Mouse (Mus musculus) monocyte, adult 5-6 weeks (primary cell): ENCODE data around the gene Plekho2. TPM values are rescaled to one million over a fixed set of nuclear protein-coding genes. Genes with fewer than 3 reads are reported as not detected.

Experiments
- ATAC-seq: fragments of 153-309, 156-312 bp; replicated peaks from 2 replicates; pipeline ENCODE4 v1.8.0; 2017; ENCODE audit warnings: mild to moderate bottlenecking; ENCODE audit not compliant: low TSS enrichment, insufficient number of reproducible peaks, severe bottlenecking, poor library complexity, low FRiP score
- total RNA-seq: library from RNA; stranded (forward); fragments of 200-1000, 200-491, 200-594 nt; gene quantifications from 3 replicates; pipeline ENCODE4 v1.2.3, GENCODE M21; 2017

Gene Plekho2
- total RNA-seq, 1 experiment from 2014 or later, result 103 TPM

GRCm38 (mm10) chr9:65561016-65561415, 18.8 kb downstream of the Plekho2 start:
- ATAC-seq, result peak; percentile 85

- ATAC-seq, result no peak
These were observed 21.0 kb downstream of the Plekho2 start for GRCm38 (mm10) chr9:65558806-65559205.

- no peak for ATAC-seq
These were observed 22.9 kb downstream of the Plekho2 start for GRCm38 (mm10) chr9:65556979-65557378.

- ATAC-seq, result no peak
These were observed 23.5 kb downstream of the Plekho2 start for GRCm38 (mm10) chr9:65556349-65556748.

- no peak for ATAC-seq
These were observed 24.2 kb downstream of the Plekho2 start for GRCm38 (mm10) chr9:65555621-65556020.

GRCm38 (mm10) chr9:65555001-65555405, 24.8 kb downstream of the Plekho2 start:
- no peak for ATAC-seq

GRCm38 (mm10) chr9:65552711-65553110, 27.1 kb downstream of the Plekho2 start:
- no peak for ATAC-seq

- peak; percentile 28 for ATAC-seq
These were observed 27.7 kb downstream of the Plekho2 start for GRCm38 (mm10) chr9:65552141-65552540.

- ATAC-seq, result peak; percentile 41
These were observed 28.8 kb downstream of the Plekho2 start for GRCm38 (mm10) chr9:65551035-65551434.

GRCm38 (mm10) chr9:65550079-65550831, 29.6 kb downstream of the Plekho2 start:
- ATAC-seq, result no peak

- no peak for ATAC-seq
These were observed 30.2 kb downstream of the Plekho2 start for GRCm38 (mm10) chr9:65549643-65550042.

GRCm38 (mm10) chr9:65549139-65549538, 30.7 kb downstream of the Plekho2 start:
- no peak for ATAC-seq

- no peak for ATAC-seq
These were observed 31.5 kb downstream of the Plekho2 start for GRCm38 (mm10) chr9:65548311-65548710.

- ATAC-seq, result no peak
These were observed 32.0 kb downstream of the Plekho2 start for GRCm38 (mm10) chr9:65547844-65548243.

GRCm38 (mm10) chr9:65547111-65547510, 32.7 kb downstream of the Plekho2 start:
- no peak for ATAC-seq

GRCm38 (mm10) chr9:65546413-65546695, 33.5 kb downstream of the Plekho2 start:
- no peak for ATAC-seq

GRCm38 (mm10) chr9:65545635-65546412, 34.0 kb downstream of the Plekho2 start:
- ATAC-seq, result peak; percentile 58

- ATAC-seq, result peak; percentile 56
These were observed 37.7 kb downstream of the Plekho2 start for GRCm38 (mm10) chr9:65542111-65542524.

- ATAC-seq, result peak; percentile 76
These were observed 38.4 kb downstream of the Plekho2 start for GRCm38 (mm10) chr9:65541126-65542068.
